Mouse (Mus musculus): ENCODE measurements at regions not wholly inside any gene's neighbourhood (a gene's known extent, or its start where the extent isn't known, plus 50 kb on each side); places are given as distances from the start of the nearest gene placed in this dataset.

GRCm38 (mm10) chr9:122540091-122540490 lies 188.7 kb downstream of the Abhd5 start:
- no peak for ATAC-seq (replicated peaks; ENCODE audit: poor library complexity, severe bottlenecking)

DNA sequence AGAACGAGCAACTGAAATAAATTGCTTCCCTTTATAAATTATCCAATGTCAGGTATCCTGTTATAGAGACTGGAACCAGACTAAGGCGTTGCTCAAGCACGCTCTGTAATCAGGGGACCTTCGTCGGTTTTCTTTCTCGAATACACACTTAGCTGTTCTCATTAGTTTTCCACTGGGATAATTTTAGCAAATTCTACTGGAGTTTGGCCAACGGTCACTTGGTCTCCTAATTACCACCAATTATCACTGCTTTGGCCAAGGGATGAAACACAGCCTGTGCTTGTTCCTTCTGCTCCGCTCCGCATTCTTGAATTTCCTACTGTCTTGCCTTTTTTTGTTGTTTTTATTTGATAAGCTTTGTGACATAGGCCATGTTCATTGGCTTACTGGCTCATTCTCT lies 191.1 kb upstream of the Topaz1 start:
- no peak for ATAC-seq (replicated peaks; ENCODE audit: poor library complexity, severe bottlenecking)

- ATAC-seq (replicated peaks; ENCODE audit: poor library complexity, severe bottlenecking): no peak
Observed at GRCm38 (mm10) chr9:122566060-122566459, 181.1 kb upstream of the Topaz1 start.

DNA sequence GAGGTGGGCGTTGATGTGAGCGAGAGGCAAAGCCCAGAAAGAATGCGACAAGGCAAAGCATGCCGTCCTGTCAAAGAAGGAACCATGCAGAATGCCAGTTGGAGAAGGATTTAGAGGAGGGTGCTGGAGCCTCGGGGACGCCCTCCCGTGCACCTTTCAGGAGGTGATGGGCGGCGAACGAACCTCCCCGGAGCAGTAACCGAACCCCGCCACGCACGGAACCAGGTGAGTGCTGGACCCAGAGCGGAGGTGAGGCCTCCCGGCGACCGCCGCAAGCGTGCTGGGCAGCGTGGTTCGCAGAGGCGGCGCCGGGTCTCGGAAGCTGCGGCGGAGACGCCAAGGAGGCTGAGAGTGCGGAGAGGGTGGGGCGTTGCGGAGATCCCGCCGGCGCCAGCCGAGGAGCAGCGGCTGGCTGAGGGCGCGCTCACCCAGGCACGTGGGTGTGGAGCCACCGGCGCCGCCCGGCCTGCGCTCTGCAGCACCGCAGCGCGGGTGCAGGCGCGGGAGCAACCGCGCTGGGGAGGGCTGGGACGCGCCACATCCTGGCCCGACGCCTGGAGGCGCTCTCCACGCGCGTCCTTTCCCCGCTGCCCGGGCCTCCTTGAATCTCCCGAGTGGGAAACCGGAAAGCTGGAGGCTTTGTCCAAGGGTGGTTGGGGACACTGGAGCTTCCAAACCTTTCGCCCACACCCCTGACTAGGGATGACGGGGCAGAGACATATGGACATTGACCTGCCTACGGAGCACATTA lies 178.3 kb upstream of the Topaz1 start:
- 0 out of 2 replicates have a peak, but pooled peaks have one; percentile 14 for ATAC-seq (replicated peaks; ENCODE audit: poor library complexity, severe bottlenecking)

DNA sequence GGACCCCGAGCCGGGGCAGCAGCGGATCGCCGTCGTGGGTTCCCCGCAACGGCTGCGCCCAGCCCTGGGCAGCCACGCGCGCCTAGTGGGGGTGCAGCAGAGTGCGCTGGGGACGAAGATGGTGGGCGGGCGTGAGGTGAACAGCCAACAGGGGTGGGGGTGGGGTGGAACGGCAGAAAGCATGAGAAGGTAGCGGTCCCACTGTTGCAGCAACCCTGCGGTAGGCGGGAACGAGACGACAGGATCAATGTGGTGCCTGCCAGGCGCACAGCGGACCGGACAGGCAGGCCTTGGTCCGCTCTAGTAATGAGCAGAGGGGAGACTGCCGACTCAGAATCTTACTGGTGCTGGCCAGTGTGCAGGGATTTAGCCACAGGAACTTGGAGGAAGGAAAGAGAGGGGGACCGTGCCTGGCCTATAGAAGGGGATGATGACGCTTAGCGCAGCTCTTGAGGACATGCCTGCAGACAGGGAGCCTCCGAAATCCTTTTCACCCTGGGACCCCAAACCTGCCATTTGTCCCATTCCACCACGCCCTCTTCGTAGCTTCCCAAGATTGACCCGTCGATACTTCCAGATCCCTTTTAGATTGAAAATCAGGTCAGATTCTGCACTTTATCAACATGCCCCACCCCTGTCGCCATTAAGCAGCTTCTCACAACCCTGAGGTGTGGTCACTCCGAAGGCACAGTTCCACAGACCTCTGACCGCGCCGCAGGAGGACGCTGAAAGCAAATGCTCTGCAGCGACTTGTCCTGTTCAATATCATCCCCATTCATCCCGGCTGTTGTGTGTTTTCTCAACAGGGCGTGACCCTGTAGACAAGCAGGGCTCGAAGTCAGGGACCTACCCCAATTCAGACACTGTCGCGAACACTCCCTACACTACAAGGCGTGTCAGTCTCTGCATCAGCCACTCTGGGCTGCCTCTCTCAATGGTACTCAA lies 177.4 kb upstream of the Topaz1 start:
- ATAC-seq (replicated peaks; ENCODE audit: poor library complexity, severe bottlenecking): no peak

DNA sequence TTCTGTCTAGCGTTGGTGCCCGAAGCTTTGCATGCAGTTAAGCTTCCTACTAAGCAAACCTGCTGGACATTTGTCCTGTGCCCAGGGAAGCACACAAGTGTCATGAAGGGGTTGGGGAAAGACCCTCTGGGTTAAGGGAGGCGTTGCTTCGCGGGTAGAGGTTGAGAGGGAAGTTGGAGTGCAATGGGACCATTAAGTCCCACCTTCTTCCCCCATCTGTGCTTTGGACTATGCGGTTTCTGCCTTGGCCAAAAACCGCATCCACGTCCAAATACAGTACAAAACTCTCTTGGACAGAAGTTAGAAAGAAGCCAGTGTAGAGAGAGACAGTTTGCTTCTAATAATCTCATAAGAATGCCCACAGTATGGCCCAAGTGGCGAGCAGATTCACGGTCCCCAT lies 176.1 kb upstream of the Topaz1 start:
- ATAC-seq (replicated peaks; ENCODE audit: poor library complexity, severe bottlenecking): no peak

DNA sequence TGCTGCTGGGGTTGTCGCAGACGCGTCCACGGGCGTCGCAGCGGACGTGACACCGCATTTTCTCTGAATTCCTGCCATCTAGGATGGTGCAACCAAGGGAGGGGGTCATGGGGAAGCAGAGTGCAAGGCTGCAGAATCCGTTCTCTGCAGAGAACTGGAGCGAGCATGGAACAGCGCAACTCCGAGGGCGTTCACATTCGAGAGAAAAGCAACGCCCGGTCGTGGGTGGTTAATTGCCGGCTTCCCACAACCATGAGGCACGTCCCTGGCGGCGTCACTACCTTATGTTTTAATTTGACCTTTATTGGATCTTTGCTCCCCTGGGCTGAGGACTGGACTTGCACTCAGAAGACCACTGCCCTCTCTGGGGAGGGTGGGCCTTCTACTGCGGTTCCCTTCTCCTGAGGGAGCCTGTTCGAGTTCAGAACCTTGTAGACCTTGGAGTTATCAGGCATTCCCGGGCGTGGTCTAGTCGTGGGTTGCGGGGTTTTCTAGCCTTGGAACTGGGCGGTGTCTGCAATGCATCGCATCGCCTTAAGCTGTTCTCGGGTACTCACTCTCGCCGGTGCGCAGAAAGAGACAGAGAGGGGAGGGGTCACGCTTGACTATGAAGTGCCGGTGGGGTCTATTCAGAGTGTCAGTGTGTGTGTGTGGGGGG lies 175.6 kb upstream of the Topaz1 start:
- peak; percentile 70 for ATAC-seq (replicated peaks; ENCODE audit: poor library complexity, severe bottlenecking)

DNA sequence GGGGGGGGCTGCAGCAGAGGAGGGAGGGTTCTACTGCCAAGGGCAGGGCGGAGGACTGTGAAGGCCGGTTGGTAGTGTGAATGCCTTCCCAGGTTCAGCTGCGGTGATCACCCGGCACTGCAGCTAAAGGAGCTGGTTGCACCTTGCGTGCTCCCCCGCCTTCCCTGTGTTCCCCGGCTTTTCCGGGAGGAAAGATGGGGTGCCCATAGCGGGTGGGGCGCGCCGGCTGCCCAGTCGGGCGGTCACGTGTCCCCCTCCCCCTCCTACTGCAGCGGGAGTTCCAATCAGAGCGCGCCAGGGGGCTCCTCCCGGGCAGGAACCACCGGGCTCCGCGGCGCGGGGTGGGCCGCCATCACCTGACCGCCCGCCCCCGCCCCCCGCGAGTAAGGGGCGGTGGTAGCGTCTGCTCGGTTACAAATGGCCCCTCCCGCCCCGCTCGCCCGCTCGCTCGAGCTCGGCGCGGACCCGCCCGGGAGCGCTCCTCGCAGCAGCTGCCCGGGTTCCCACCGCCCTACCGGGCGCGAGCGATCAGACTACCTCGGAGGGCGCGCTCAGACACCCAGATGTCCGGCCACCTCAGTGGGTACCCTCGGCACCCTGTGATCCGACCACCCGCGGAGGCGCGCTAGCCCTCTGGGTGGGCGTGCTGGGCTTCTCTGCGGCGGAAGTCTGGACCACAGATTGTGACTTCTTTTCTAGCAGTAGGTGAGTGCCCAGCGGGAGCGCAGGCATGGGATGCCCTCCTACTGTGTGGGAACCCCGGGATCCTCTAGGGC lies 174.9 kb upstream of the Topaz1 start:
- ATAC-seq (replicated peaks; ENCODE audit: poor library complexity, severe bottlenecking): peak; percentile 20

DNA sequence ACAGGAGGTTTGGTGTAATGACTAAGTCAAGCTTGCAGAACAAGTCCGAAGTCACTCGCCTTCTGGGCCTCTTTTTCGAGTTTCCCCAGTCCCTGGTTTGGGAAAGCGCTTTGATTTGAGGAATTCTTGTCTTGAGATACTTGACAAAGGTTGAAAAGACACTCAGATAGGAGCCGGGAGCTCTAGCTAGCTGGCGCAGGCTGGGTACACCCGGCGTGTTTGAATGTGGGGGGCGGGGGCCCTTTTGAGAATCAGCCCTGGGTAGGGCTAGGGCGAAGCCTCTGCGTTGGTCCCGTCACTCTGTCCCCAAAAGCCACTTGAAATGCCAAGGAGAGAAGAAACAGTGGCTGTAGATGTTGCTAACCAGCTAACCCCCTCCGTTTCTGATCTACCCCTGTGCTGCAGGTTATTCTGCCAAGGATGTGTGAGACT lies 174.3 kb upstream of the Topaz1 start:
- no peak for ATAC-seq (replicated peaks; ENCODE audit: poor library complexity, severe bottlenecking)

DNA sequence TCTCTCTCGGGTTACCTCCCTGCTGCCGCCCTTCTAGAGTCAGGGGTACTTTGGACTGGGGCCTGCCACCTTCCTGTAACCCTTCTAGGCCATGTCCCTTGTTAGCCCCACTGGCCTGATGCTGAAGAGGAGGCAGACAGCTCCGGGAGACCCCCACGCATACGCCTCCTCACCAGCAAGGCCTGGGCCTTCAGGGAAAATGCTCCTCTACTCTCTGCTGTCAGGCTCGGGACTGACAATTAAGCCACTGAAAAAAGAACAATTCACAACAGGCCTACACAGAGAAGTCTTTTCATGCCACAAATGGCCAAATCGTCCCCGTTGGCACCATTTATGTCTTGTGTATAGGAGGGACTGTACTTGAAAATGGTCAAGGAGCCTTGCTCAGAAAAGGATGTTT lies 161.9 kb upstream of the Topaz1 start:
- no peak for ATAC-seq (replicated peaks; ENCODE audit: poor library complexity, severe bottlenecking)

- ATAC-seq (replicated peaks; ENCODE audit: poor library complexity, severe bottlenecking): no peak
Observed at GRCm38 (mm10) chr9:122586421-122586820, 160.7 kb upstream of the Topaz1 start.

DNA sequence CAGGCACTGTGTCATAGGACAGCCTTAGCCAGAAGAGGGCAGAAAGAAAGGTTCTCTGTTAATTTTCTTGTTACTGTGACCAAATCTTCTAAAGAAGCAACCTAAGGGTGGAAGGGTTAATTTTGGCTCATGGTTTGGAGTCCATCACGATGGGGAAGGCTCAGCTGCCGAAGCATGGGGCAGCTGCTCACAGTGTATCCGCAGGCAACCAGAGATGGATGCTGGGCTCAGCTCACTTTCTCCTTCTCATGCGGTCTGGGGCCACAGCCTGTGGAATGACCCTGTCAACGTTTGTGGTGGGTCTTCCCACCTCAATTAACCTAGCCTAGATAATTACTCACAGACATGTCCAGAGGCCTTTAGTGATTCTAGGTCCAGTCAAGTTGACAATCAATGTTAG lies 160.2 kb upstream of the Topaz1 start:
- ATAC-seq (replicated peaks; ENCODE audit: poor library complexity, severe bottlenecking): no peak

- ATAC-seq (replicated peaks; ENCODE audit: poor library complexity, severe bottlenecking): no peak
Observed at GRCm38 (mm10) chr9:122588246-122588645, 158.9 kb upstream of the Topaz1 start.

- no peak for ATAC-seq (replicated peaks; ENCODE audit: poor library complexity, severe bottlenecking)
Observed at GRCm38 (mm10) chr9:122592820-122593615, 154.1 kb upstream of the Topaz1 start.

- ATAC-seq (replicated peaks; ENCODE audit: poor library complexity, severe bottlenecking): no peak
Observed at GRCm38 (mm10) chr9:122595120-122595943, 151.8 kb upstream of the Topaz1 start.

GRCm38 (mm10) chr9:122603106-122603505 lies 144.0 kb upstream of the Topaz1 start:
- ATAC-seq (replicated peaks; ENCODE audit: poor library complexity, severe bottlenecking): no peak

- ATAC-seq (replicated peaks; ENCODE audit: poor library complexity, severe bottlenecking): no peak
Observed at GRCm38 (mm10) chr9:122609616-122610015, 137.5 kb upstream of the Topaz1 start.

GRCm38 (mm10) chr9:122610918-122611317 lies 136.2 kb upstream of the Topaz1 start:
- no peak for ATAC-seq (replicated peaks; ENCODE audit: poor library complexity, severe bottlenecking)
